Mouse (Mus musculus): ENCODE results near the gene Mrpl44.

The Mrpl44 gene

GRCm38 (mm10) chr1:79775927-79776458 lies at the start of gene Mrpl44, which contains the start of gene Wdfy1:
Gene Mrpl44 (plus strand): TSS chr1:79776018.
Gene Wdfy1 (minus strand): TSS chr1:79776143.
- DNase-seq (ENCODE audit: low spot score in 2 of 2): peak; percentile 99

DNA sequence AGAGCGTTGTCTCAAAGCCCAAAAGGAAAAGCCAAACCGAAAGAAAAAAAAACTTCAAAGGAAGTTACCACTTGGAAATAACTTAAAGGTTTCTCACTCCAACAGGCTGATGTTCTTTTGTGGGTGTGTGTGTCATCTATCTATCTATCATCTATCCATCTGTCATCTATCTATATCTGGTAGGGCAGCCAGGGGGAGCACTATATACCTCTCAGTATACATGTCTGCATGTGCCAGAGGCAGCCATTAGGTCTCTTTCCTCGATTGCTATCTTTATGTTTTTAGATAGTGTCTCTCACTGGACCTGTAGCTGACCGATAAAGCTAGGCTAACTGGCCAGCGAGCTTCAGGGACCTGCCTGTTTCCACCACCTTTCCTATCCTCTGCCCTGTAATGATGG lies 41.0 kb upstream of the Mrpl44 start:
- DNase-seq (ENCODE audit: low spot score in 2 of 2): no peak

- no peak for DNase-seq (ENCODE audit: low spot score in 2 of 2)
Measured at GRCm38 (mm10) chr1:79736408-79736807, 39.4 kb upstream of the Mrpl44 start.

GRCm38 (mm10) chr1:79739726-79740125 lies 36.1 kb upstream of the Mrpl44 start:
- no peak for DNase-seq (ENCODE audit: low spot score in 2 of 2)

DNA sequence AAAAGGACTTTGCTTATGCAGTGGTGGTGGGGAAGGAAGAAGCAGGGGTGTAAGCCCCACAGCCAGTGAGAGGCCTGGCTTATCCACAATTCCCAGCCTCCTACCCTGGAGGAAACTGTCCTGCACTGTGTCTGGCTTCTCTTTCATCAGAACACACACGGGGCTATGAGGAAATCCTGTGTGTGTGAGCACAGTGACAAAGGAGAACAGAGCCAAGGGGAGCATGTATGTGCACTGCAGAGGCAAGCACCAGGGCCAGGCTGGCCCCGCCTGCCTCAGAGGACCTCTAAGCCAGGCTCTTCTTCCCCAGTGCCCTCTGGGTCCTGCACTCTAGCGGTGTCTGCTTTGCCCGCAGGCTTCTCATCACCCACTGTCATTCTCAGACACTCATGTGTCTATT lies 34.8 kb upstream of the Mrpl44 start:
- no peak for DNase-seq (ENCODE audit: low spot score in 2 of 2)

GRCm38 (mm10) chr1:79742949-79743348 lies 32.9 kb upstream of the Mrpl44 start:
- no peak for DNase-seq (ENCODE audit: low spot score in 2 of 2)

DNA sequence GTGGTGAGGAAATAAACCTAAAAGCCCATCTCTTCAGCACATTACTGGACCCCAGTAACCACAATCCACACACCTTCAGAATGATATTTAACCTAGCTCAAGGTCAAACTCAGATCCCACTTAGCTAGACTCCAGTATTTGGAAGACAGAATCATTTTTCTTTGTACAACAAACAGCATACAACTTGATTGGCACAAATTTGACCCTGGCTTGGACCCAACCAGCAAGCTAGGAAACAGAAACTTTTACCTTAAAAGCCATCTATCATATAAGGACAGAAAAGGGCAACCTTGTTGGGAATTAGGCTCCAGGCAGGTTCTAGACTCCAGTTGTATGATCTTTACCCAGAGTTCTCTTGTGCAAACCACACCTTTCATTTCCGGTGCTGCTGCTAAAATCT lies 32.4 kb upstream of the Mrpl44 start:
- DNase-seq (ENCODE audit: low spot score in 2 of 2): no peak

DNA sequence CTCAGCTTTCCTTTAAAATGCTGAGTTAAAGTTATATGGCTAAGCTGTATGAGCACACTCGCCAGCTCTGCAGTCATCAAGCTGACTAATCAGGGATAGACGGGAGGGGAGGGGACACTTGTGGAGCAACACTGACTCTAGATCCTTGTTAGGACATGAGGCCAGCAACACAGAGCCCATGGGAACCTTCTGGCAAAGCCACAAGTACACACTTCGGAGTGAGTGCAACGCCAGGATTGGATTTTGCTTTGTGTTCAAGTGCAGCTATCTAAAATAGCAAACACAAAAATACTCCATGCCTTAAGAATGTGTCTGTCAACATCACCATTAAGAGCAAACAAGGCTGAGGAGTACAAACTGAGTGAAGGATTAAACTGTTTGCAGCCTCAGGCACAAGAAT lies 29.8 kb upstream of the Mrpl44 start:
- DNase-seq (ENCODE audit: low spot score in 2 of 2): no peak

GRCm38 (mm10) chr1:79751186-79751585 lies 24.6 kb upstream of the Mrpl44 start:
- DNase-seq (ENCODE audit: low spot score in 2 of 2): no peak

DNA sequence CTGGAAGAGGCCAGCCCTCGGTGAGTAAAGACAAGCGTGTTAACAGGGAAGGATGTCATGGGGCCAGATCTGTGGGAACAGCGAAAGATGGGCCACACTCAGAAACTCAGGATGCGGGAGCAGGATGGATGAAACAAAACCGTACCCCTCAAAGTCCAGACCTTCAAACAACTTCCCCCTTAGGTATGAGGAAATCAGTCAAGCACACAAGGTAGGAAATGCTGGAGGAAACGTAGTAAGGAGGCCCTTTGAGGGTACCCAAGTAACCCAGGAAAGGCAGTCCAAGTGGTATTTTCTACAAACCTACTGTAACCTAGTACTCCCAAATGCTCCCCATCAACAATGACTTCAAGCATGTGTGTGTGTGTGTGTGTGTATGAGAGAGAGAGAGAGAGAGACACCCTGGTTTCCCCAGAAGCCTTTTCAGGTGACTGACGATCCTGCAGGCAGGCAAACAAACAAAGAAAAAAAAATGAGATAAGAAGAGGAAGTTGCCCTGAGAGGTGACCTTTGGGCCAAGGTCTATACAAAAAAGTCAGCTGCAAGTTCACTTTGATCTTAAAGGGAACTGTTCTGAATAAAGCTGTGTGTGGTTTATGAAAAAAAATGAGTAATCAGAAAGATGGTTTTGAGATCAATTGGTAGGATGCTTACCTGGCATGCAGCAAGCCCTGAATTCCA lies 23.7 kb upstream of the Mrpl44 start:
- DNase-seq (ENCODE audit: low spot score in 2 of 2): no peak

GRCm38 (mm10) chr1:79752714-79753340 lies 23.0 kb upstream of the Mrpl44 start:
- DNase-seq (ENCODE audit: low spot score in 2 of 2): no peak

DNA sequence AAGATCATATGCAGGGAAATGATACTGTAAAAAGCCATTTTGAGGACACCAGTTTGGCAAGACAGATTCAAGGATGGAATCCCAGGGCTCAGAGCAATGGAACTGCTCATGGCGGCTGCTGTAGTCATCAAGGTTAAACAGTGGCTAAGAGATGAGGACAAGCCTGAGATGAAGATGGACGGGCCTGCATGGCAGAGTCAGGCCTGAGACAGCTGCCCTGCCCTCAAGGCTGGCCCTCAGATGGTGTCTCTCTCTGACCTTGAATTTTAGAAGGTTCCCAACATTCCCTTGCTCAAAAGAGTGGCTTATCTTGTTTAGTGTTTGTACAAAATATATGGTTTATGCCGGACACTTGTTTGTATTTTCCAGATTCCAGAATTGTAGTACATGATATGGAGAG lies 22.4 kb upstream of the Mrpl44 start:
- no peak for DNase-seq (ENCODE audit: low spot score in 2 of 2)

DNA sequence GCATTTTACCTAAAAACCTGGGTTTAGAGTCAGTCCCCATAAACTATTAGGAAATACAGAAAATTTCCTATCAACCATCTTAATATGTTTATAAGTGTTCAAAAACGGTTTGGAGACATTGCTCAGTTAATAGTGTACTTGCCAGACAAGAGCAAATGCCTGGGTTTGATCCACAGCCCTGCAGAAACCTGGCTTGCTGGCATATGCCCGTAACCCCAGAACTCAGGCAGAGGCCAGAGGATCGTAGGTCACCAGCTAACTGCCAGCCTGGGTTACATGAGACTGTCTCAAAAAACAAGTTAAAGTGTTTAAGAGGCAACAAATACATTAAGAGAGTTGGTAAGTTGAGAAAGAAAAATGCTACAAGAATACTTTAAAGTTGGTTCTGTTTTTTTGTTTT lies 20.9 kb upstream of the Mrpl44 start:
- no peak for DNase-seq (ENCODE audit: low spot score in 2 of 2)

GRCm38 (mm10) chr1:79755376-79755775 lies 20.4 kb upstream of the Mrpl44 start:
- DNase-seq (ENCODE audit: low spot score in 2 of 2): no peak

DNA sequence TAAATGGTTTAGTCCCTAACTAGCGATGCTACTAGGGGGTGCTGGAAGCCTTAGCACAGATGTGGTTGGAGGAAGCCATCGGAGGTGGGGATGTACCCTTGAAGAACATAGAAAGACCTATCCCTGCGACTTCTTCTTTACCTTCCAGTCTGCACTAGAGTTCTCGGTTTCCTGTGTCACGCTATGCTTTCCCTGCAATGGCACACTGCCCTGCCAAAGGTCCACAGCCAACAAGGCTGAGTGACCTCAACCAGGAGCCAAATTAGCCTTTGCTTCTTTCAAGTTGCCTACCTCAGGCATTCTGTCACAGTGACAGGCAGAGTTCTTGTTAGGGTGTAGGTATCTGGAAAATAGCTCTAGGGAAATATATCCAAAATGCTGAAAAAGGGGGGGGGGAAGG lies 19.4 kb upstream of the Mrpl44 start:
- no peak for DNase-seq (ENCODE audit: low spot score in 2 of 2)

- no peak for DNase-seq (ENCODE audit: low spot score in 2 of 2)
Measured at GRCm38 (mm10) chr1:79757161-79757560, 18.7 kb upstream of the Mrpl44 start.

GRCm38 (mm10) chr1:79757597-79757996 lies 18.2 kb upstream of the Mrpl44 start:
- DNase-seq (ENCODE audit: low spot score in 2 of 2): no peak

GRCm38 (mm10) chr1:79759006-79759405 lies 16.8 kb upstream of the Mrpl44 start:
- no peak for DNase-seq (ENCODE audit: low spot score in 2 of 2)

GRCm38 (mm10) chr1:79759436-79759972 lies 16.3 kb upstream of the Mrpl44 start:
- no peak for DNase-seq (ENCODE audit: low spot score in 2 of 2)

GRCm38 (mm10) chr1:79760656-79761055 lies 15.2 kb upstream of the Mrpl44 start:
- peak in 1 of 2 experiments; percentile 7 for DNase-seq (ENCODE audit: low spot score in 2 of 2)

DNA sequence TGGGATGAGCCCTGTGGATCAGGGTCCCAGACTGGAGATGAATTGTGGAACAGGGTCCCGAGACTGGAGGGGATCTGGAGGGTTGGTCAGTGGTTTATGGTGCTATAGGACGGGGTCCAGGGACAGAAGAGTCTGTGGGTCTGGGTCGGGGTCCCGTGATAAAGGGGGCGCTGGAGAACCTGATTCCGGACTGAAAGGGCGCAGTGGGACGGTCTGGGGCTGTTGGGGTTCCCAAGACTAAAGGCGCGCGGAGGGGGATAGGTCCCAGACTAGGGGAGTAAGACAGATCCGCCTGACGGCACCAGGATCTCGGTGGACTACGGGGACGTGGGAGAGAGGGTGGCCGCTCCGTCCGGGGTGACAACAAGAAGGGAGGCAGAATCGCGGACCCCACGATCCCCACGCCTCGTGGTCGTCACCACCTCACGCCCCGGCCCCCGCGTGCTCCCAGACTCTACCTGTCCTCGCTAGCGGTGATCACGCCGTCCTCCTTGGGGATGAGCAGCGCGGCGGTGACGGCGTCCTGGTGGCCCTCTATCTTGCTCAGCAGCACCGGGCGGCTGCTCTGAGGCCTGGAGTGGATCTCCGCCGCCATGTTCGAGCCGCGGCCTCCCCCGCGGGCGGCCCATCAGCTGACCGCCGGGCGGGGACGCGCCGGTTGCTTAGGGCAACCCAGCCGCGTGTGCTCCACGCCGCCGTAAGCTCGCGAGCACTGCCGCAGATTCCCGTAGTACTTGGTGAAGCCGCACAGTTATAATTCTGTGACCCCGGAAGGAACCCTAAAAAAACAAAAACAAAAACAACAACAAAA lies 14.5 kb upstream of the Mrpl44 start:
- DNase-seq (ENCODE audit: low spot score in 2 of 2): peak; percentile 60 to 79

DNA sequence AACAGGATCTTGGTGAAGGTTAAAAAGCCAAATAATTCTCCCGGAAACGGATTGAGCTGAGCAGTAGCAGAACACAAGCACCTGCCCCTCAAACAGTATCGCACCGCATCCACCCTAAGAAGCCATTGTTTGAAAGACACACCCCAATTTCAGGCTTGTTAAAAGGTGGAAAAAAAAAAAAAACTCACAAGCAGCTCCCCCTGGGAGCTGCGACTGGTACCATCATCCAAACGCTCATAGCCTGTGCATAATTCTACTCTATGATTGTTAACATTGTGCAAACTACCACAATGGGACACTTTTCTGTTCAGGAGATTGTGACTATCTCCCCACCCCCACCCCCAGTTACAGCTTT lies 13.9 kb upstream of the Mrpl44 start:
- DNase-seq (ENCODE audit: low spot score in 2 of 2): no peak
